Mouse (Mus musculus) ES-E14 (cell line): Measurements from ENCODE around the gene 2810021J22Rik. TPM values are rescaled to one million over a fixed set of nuclear protein-coding genes. Genes with fewer than 3 reads are reported as not detected.
"Not testable (repeated sequence)": the region's sequence is repeated elsewhere in the genome, so short reads cannot be mapped to it uniquely, and the experiment has no call there.

Source experiments
- DNase-seq: peaks from one replicate; pipeline ENCODE4 v3.0.0-alpha.2; 2013; ENCODE audit warnings: low read depth, low spot score
- H3K27ac ChIP-seq: 2 replicates; pipeline ENCODE4 v1.5.1; 2012; ENCODE audit warnings: low read depth, mild to moderate bottlenecking, low read length, moderate library complexity, mixed read lengths; ENCODE audit not compliant: poor library complexity, insufficient read depth, severe bottlenecking
- H3K36me3 ChIP-seq: 2 replicates; pipeline ENCODE4 v1.6.1; 2012; ENCODE audit warnings: mild to moderate bottlenecking, low read length, moderate library complexity, mixed read lengths; ENCODE audit not compliant: control insufficient read depth, poor library complexity, insufficient read depth, severe bottlenecking
- H3K4me1 ChIP-seq, 2 experiments: fragments of 150-350 bp in 1 of 2; sonication (generic) in 1 of 2; 2 replicates each; pipeline ENCODE4 v1.6.1; 2012; ENCODE audit warnings: low read length in 2 of 2, mild to moderate bottlenecking in 1 of 2, mixed read lengths in 1 of 2; ENCODE audit not compliant: control insufficient read depth in 2 of 2, insufficient read depth in 2 of 2, poor library complexity in 1 of 2
- H3K4me3 ChIP-seq, 2 experiments: fragments of 150-350 bp in 1 of 2; sonication (generic) in 1 of 2; 2 replicates each; pipeline ENCODE4 v1.5.1; 2012; ENCODE audit warnings: low read length in 2 of 2, low read depth in 1 of 2, mild to moderate bottlenecking in 1 of 2, mixed read lengths in 1 of 2; ENCODE audit not compliant: insufficient read depth in 1 of 2, poor library complexity in 1 of 2, severe bottlenecking in 1 of 2
- H3K9ac ChIP-seq: 2 replicates; pipeline ENCODE4 v1.6.1; 2012; ENCODE audit warnings: low read depth, mild to moderate bottlenecking, low read length, mixed read lengths; ENCODE audit not compliant: poor library complexity, insufficient read depth, severe bottlenecking
- H3K9me3 ChIP-seq: fragments of 150-350 bp; sonication (generic); 2 replicates; pipeline ENCODE4 v1.6.1; 2012; ENCODE audit warnings: low read depth, mild to moderate bottlenecking, low read length; ENCODE audit not compliant: control insufficient read depth, insufficient read depth
- CHD2 ChIP-seq: IDR thresholded peaks from 2 replicates; pipeline ENCODE4 v1.6.1; 2014; ENCODE audit warnings: mild to moderate bottlenecking, low read depth, low read length, inconsistent platforms
- HCFC1 ChIP-seq: IDR thresholded peaks from 2 replicates; pipeline ENCODE4 v1.6.1; 2012; ENCODE audit warnings: low read length, inconsistent platforms, borderline replicate concordance; ENCODE audit not compliant: insufficient read depth
- MAFK ChIP-seq: IDR thresholded peaks from 2 replicates; pipeline ENCODE4 v1.6.1; 2014; ENCODE audit warnings: mild to moderate bottlenecking, low read depth, low read length, inconsistent platforms; ENCODE audit not compliant: insufficient read depth
- ZC3H11A ChIP-seq: IDR thresholded peaks from 2 replicates; pipeline ENCODE4 v1.6.1; 2012; ENCODE audit warnings: low read depth, mild to moderate bottlenecking, inconsistent platforms, low read length, borderline replicate concordance
- ZNF384 ChIP-seq: IDR thresholded peaks from 2 replicates; pipeline ENCODE4 v1.6.1; 2012; ENCODE audit warnings: low read depth, low read length, inconsistent platforms
- in situ Hi-C, 2 experiments: fragments of 600-800 bp; cut with MboI; formaldehyde crosslinking; loops; one replicate each; pipeline ENCODE4 v1.15.1; 2025; ENCODE audit warnings: low sequenced_read_pairs in 2 of 2, inconsistent platforms in 1 of 2; ENCODE audit not compliant: unreplicated experiment in 2 of 2
- total RNA-seq: library from RNA; depleted of rRNA; stranded (reverse); fragments of 300-350 nt; gene quantifications from 2 replicates; pipeline ENCODE4 v1.2.3, GENCODE M21; 2012; rRNA removed

The 2810021J22Rik gene
- 5.3 and 5.7 TPM in 2 replicates for total RNA-seq

DNA sequence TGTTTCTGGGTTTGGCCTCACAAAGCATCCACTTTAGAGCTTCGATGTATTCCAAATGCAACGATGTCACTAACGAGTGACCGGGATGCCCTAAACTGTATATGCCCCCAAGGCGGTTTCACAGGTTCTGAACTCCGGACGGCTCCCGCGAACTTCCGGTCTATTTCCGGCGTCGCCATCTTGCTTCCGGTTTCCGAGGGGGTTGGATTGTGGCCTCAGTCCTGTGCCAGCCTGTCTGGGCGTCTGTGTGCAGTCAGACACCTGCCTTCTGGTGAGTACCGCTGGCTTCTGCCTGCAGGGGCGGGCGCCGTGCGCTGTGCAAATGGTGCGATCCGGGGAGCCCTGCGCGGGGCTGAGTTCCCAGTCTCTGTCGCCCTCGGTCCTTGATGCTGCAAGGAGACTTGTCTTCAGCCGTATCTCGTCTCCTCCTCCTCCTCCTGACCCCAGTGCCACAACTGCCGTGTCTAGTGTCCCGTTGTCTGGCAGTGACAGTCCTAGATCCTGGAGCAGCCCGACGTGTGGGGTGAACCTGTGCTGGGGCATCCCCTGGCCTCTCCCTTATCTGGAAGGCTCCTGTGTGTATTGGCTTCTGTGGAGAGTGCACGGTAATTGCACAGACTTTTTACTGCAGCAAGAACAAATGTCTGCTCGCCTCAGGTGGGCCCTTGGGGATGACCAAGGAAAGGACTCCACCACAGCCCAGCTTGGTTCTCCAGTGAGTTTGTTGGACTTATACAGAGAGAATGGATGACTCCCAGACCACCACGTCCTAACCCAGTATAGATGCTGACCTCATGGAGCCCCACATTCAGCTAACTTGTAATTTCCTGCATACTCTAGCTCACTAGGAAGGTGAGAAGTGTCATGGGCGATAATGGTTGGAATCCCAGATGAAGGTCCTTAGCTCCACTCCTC lies at the start of gene 2810021J22Rik:
Gene 2810021J22Rik, plus strand, starts transcription at position 178 of the 915 bp plus-strand sequence.
- TF ChIP-seq HCFC1 (peak; percentile 52; the same call in 1 of the 2 replicates), CHD2 (no peak)
- peaks cover 3% of the 10 kb centered on the region; the same call in 1 of the 2 replicates for H3K36me3 ChIP-seq
- peak within 1 kb of the TSS; percentile 83 to 85 for H3K4me3 ChIP-seq
- no peaks in the 10 kb centered on the region for H3K4me1 ChIP-seq
- H3K9me3 ChIP-seq = no peaks in the 10 kb centered on the region
- peak within 1 kb of the TSS; percentile 70 for H3K9ac ChIP-seq
- in situ Hi-C loops = no loop called here
- DNase-seq = peak; percentile 72
- no peak within 1 kb of the TSS for H3K27ac ChIP-seq

DNA sequence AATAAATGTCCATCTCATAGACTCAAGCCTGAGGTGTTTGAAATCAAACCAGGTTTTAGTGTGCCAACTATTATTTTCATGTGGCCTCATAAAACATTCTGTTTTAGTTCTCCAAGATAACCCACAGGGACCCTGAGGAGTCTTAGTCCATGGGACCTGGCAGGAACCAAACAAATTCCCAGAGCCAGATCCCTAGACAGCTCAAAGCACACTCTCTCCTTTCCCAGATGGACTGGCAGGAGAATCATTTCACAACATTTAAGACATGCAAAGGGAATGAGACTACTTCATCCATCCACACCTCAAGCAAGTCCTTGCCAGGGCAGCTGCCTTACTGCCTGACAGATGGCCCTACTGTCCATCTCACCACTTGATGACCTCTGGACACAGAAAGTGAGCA lies 38.1 kb upstream of the 2810021J22Rik start, which contains the start of gene Olfr312:
Gene Olfr312, plus strand, starts transcription at position 301 of the 400 bp plus-strand sequence.
- in situ Hi-C loops, H3K4me3 ChIP-seq, H3K27ac ChIP-seq, DNase-seq, H3K9me3 ChIP-seq, H3K4me1 ChIP-seq, H3K36me3 ChIP-seq, H3K9ac ChIP-seq: not testable (repeated sequence)

DNA sequence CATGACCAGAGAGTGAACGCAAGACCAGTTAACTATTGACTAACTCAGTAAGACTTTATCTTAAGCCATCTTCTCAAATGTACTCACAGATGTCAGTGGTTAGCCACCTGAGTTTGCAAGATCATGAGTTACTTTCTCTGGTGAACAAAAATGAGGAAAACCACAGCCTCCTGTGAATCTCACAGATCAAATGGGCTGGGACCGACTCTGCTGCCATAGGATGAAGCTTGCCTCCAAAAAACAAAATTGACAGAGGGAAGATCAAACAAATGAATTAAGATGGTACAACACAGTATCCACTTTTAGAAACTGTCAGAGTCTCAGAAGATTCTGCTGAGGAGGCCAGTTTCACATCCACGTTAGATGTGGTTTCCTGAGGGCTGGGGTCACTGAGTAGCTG lies 37.3 kb upstream of the 2810021J22Rik start:
- Histone ChIP-seq H3K9me3 (no peaks in the 10 kb centered on the region), H3K27ac (no peak overlapping the region), H3K36me3 (no peaks in the 10 kb centered on the region), H3K4me1 (no peaks in the 10 kb centered on the region), H3K4me3 (no peak overlapping the region), H3K9ac (no peak overlapping the region)
- TF ChIP-seq CHD2 (no peak), ZC3H11A (no peak), MAFK (no peak), ZNF384 (no peak), HCFC1 (no peak)
- in situ Hi-C loops = no loop called here
- no peak for DNase-seq

DNA sequence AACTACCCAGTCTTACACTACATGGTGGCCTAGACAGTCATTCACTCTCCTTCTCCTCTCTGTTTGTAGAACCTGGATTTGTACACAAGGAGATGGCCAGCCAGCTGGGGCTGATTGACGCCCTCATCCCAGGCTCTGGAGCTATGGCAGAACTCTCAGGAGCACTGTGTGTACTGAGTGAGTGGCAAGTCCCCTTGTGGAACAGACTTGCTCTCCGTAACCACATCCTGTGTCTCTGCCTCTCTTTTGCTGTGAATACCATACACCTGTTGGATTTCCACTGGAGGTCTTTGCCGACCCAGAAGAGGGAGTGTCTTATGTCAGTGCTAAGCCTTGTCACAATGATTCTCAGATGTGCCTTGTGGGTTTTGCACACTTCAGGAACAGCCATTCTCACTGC lies 34.5 kb upstream of the 2810021J22Rik start:
- H3K9me3 ChIP-seq, DNase-seq, H3K27ac ChIP-seq, H3K36me3 ChIP-seq, H3K9ac ChIP-seq, H3K4me1 ChIP-seq, H3K4me3 ChIP-seq, in situ Hi-C loops: not testable (repeated sequence)

DNA sequence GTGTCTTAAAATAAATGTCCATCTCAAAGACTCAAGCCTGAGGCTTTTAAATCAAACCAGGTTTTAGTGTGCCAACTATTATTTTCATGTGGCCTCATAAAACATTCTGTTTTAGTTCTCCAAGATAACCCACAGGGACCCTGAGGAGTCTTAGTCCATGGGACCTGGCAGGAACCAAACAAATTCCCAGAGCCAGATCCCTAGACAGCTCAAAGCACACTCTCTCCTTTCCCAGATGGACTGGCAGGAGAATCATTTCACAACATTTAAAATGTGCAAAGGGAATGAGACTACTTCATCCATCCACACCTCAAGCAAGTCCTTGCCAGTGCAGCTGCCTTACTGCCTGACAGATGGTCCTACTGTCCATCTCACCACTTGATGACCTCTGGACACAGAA lies 28.1 kb upstream of the 2810021J22Rik start, which contains the start of gene Olfr311:
Gene Olfr311, plus strand, starts transcription at position 301 of the 400 bp plus-strand sequence.
- in situ Hi-C loops, H3K27ac ChIP-seq, H3K4me3 ChIP-seq, H3K9me3 ChIP-seq, H3K36me3 ChIP-seq, H3K9ac ChIP-seq, H3K4me1 ChIP-seq, DNase-seq: not testable (repeated sequence)
